Mouse (Mus musculus): ENCODE results near the gene Anks1b. TPM values are rescaled to one million over a fixed set of nuclear protein-coding genes. Genes with fewer than 3 reads are reported as not detected.

Anks1b gene
- polyA plus RNA-seq, 1 experiment from 2014 or later = 96.8 TPM

- ATAC-seq (replicated peaks) = peak; percentile 31; the same call in 1 of the 2 replicates
- 51% methylated on average over 12 of the region's 12 CpGs for WGBS
- Histone ChIP-seq H3K36me3 (replicated peaks) (no peaks in the 10 kb centered on the region), H3K27me3 (replicated peaks) (no peaks in the 10 kb centered on the region), H3K4me1 (peaks cover 16% of the 10 kb centered on the region), H3K4me3 (no peak overlapping the region), H3K9ac (no peak overlapping the region), H3K9me3 (no peaks in the 10 kb centered on the region), H3K27ac (peak overlapping the region; percentile 60), H3K4me2 (peak overlapping the region; percentile 3; the same call in 1 of the 2 replicates)
These were observed 825.9 kb downstream of the Anks1b start for GRCm38 (mm10) chr10:90699211-90699610.

GRCm38 (mm10) chr10:90704602-90705001 is 831.3 kb downstream of the Anks1b start:
- Histone ChIP-seq H3K36me3 (replicated peaks) (no peaks in the 10 kb centered on the region), H3K4me1 (peaks cover 3% of the 10 kb centered on the region; the same call in 1 of the 2 replicates), H3K9me3 (no peaks in the 10 kb centered on the region), H3K4me2 (no peak overlapping the region), H3K27me3 (replicated peaks) (no peaks in the 10 kb centered on the region), H3K4me3 (no peak overlapping the region), H3K9ac (no peak overlapping the region), H3K27ac (no peak overlapping the region)
- ATAC-seq (replicated peaks) = no peak
- WGBS = 93% methylated on average over 10 of the region's 10 CpGs

DNA sequence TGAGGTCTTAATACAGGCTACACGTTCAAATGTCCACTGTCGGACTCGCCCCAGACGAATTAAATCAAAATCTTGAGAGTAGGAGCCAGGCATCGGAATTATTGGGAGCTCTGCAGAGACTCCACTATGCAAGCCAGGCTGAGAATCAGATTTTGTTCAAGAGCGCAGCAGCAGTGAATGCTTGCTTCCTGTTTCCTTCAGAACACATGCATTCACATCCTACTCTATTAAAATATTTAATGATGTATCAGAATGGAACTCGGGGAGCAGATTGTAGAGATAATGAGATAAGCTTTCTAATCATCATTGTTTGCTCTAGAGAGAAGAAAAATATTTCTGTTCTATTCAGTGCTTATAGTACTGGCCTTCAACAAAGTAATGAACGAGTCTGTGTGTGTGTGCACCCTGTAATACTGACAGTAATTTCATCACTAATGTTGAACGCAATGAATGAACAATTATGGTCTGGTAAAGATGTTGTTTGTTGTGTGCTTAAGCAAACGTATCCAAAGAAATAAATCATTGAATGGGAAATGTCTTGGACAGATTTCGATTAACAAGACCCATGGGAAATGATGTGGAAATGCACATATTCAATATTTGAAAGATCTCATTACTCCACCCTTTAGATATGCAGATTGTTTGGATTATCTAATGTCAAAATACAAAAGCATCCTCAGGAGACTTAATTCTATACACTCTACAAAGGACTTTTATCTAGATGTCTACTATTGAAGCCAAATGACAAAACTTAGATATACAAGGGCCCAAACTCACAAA is 835.7 kb downstream of the Anks1b start:
- Histone ChIP-seq H3K4me2 (no peak overlapping the region), H3K36me3 (replicated peaks) (no peaks in the 10 kb centered on the region), H3K27ac (no peak overlapping the region), H3K9ac (no peak overlapping the region), H3K27me3 (replicated peaks) (no peaks in the 10 kb centered on the region), H3K9me3 (no peaks in the 10 kb centered on the region), H3K4me1 (peaks cover 3% of the 10 kb centered on the region; the same call in 1 of the 2 replicates), H3K4me3 (no peak overlapping the region)
- WGBS = 30% methylated on average over 11 of the region's 11 CpGs
- ATAC-seq (replicated peaks) = no peak

DNA sequence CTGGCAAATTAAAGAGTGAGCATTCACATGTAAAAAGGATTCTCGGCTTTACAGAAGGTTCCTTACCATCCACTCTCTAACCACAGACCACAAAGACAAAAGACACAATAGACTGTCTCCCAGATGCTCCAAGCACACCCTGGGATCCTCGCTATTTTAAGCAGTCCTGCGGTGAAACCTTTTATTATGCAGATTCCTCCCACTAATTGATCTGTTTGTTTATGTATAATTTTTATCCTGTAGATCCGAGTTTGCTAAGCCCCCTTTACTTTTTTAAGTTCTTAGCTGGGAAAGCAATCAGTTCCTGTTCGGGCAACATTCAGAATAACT is 836.3 kb downstream of the Anks1b start:
- Histone ChIP-seq H3K27me3 (replicated peaks) (no peaks in the 10 kb centered on the region), H3K9me3 (no peaks in the 10 kb centered on the region), H3K27ac (no peak overlapping the region), H3K9ac (no peak overlapping the region), H3K4me1 (peaks cover 3% of the 10 kb centered on the region; the same call in 1 of the 2 replicates), H3K4me3 (no peak overlapping the region), H3K4me2 (no peak overlapping the region), H3K36me3 (replicated peaks) (no peaks in the 10 kb centered on the region)
- ATAC-seq (replicated peaks) = no peak
- 6% methylated on average over 5 of the region's 5 CpGs for WGBS

DNA sequence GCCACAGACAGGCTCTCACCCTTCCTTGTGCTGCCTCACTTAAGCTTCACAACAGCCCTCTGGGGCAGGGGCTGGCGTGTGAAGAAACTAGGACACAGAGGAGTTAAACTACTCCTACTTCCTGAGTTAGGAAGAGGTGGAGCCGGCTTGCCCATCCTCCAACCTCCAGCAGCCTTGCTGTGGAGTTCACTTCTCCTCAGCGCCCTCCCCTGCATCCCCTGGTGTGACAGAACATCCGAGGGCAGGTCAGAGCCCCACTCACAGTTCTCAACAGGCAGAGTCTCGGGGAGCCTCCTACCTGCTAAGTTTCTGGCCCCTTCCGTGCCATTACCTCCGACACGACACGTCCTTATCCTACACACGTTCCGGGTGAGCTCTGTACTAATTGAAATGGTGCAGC is 844.7 kb downstream of the Anks1b start:
- ATAC-seq (replicated peaks) = no peak

GRCm38 (mm10) chr10:90718684-90719083 is 845.4 kb downstream of the Anks1b start:
- WGBS = 92% methylated on average over 9 of the region's 9 CpGs
- no peaks in the 10 kb centered on the region for H3K27me3 ChIP-seq (replicated peaks)
- H3K4me3 ChIP-seq = no peak overlapping the region
- no peak overlapping the region for H3K9ac ChIP-seq
- H3K9me3 ChIP-seq = 0 out of 2 replicates have a peak, but pooled peaks cover 5% of the 10 kb centered on the region
- ATAC-seq (replicated peaks) = no peak
- no peaks in the 10 kb centered on the region for H3K36me3 ChIP-seq (replicated peaks)
- no peak overlapping the region for H3K4me2 ChIP-seq
- peaks cover 4% of the 10 kb centered on the region; the same call in 1 of the 2 replicates for H3K4me1 ChIP-seq
- H3K27ac ChIP-seq = no peak overlapping the region

More for the DNA sequence above, 844.7 kb downstream of the Anks1b start:
- WGBS = 63% methylated on average over 11 of the region's 11 CpGs
- Histone ChIP-seq H3K9ac (no peak overlapping the region), H3K27ac (no peak overlapping the region), H3K27me3 (replicated peaks) (no peaks in the 10 kb centered on the region), H3K9me3 (0 out of 2 replicates have a peak, but pooled peaks cover 5% of the 10 kb centered on the region), H3K4me1 (peaks cover 2% of the 10 kb centered on the region; the same call in 1 of the 2 replicates), H3K36me3 (replicated peaks) (no peaks in the 10 kb centered on the region), H3K4me2 (no peak overlapping the region), H3K4me3 (no peak overlapping the region)

- peaks cover 4% of the 10 kb centered on the region; the same call in 1 of the 2 replicates for H3K4me1 ChIP-seq
- no peaks in the 10 kb centered on the region for H3K27me3 ChIP-seq (replicated peaks)
- no peak overlapping the region for H3K27ac ChIP-seq
- no peak overlapping the region for H3K4me2 ChIP-seq
- H3K36me3 ChIP-seq (replicated peaks) = no peaks in the 10 kb centered on the region
- H3K4me3 ChIP-seq = no peak overlapping the region
- WGBS = 52% methylated on average over 4 of the region's 4 CpGs
- no peak overlapping the region for H3K9ac ChIP-seq
- ATAC-seq (replicated peaks) = no peak
- 0 out of 2 replicates have a peak, but pooled peaks cover 2% of the 10 kb centered on the region for H3K9me3 ChIP-seq
These were observed 846.7 kb downstream of the Anks1b start for GRCm38 (mm10) chr10:90719996-90720395.

- ATAC-seq (replicated peaks) = no peak
- Histone ChIP-seq H3K4me3 (no peak overlapping the region), H3K27ac (no peak overlapping the region), H3K9ac (no peak overlapping the region), H3K36me3 (replicated peaks) (no peaks in the 10 kb centered on the region), H3K27me3 (replicated peaks) (0 out of 2 replicates have a peak, but pooled peaks cover 3% of the 10 kb centered on the region), H3K9me3 (no peaks in the 10 kb centered on the region), H3K4me2 (no peak overlapping the region), H3K4me1 (peaks cover 4% of the 10 kb centered on the region)
- 60% methylated on average over 5 of the region's 5 CpGs for WGBS
These were observed 849.8 kb downstream of the Anks1b start for GRCm38 (mm10) chr10:90723071-90723494.

GRCm38 (mm10) chr10:90723941-90724341 is 850.6 kb downstream of the Anks1b start:
- Histone ChIP-seq H3K4me2 (no peak overlapping the region), H3K27ac (0 out of 2 replicates have a peak overlapping the region, but pooled peaks have one; percentile 13), H3K36me3 (replicated peaks) (no peaks in the 10 kb centered on the region), H3K9me3 (no peaks in the 10 kb centered on the region), H3K4me1 (peaks cover 10% of the 10 kb centered on the region), H3K4me3 (no peak overlapping the region), H3K27me3 (replicated peaks) (0 out of 2 replicates have a peak, but pooled peaks cover 3% of the 10 kb centered on the region), H3K9ac (no peak overlapping the region)
- ATAC-seq (replicated peaks) = 0 out of 2 replicates have a peak, but pooled peaks have one; percentile 24
- WGBS = 73% methylated on average over 13 of the region's 13 CpGs

DNA sequence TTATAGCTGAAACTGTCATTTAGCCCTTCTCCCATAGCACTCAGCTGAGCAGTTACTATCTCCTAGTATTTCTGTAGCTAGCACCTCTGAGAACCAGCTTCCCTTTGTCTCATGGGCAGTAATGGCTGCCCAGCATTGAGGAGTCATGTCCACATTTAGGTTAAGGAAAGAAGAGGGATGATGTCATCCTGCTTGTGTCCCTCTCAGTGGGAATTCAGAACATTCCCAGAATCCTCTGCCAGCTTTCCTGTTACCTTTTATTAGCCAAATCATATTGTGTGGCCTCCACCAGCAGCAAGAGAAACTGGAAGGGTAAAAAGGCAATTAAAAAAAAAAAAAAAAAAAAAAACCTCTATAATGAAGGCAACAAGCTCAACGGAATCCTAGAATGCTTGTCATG is 851.6 kb downstream of the Anks1b start:
- Histone ChIP-seq H3K4me3 (no peak overlapping the region), H3K27me3 (replicated peaks) (0 out of 2 replicates have a peak, but pooled peaks cover 3% of the 10 kb centered on the region), H3K4me2 (no peak overlapping the region), H3K4me1 (peaks cover 18% of the 10 kb centered on the region), H3K27ac (no peak overlapping the region), H3K36me3 (replicated peaks) (no peaks in the 10 kb centered on the region), H3K9ac (no peak overlapping the region), H3K9me3 (no peaks in the 10 kb centered on the region)
- WGBS = 71% methylated on average over 1 of the region's 1 CpGs
- no peak for ATAC-seq (replicated peaks)

DNA sequence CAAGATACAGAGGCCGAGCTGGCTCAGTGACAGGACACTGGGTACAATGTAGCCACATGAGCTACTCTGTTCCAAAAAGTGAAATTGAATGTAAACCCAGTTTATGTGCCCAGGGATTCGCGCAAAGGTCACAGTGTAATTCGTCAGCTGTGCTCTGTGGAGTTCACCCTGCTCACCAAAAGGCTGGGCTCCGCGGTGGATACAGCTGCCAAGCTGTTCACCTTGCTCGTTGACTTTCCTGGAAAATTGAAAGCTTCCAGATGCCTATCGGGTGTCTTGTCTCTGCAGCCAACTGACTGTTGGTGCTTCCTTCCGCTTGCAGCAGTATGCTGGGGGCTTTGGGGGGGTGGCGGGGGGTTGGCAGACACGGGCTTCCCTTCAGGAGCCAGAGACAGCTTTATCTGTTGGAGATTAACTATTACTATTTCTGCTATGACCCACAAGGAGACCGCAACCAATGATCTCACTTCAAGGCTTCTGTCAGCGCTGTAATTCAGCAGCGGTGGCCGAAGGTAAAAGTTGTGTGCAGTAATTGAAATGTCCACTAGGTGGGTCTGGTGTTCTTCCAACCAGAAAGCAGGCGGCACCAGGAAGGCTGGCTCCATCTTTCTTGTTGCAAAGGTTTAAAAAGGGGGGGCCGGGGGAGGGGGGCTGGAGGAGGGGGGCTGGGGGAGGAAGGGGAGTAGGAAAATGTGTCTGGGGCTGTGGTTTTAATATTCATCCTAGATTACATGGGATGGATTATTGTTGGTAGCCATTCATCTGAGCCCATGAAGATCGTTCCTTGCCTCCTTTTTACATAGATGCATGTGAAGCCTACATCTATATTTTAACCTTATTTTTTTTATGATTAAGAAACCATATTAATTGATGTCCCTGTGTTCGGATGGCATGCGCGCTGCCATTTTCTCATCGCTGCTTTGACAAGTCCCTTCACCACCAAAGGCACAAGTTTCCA is 855.4 kb downstream of the Anks1b start:
- WGBS = 24% methylated on average over 22 of the region's 22 CpGs
- Histone ChIP-seq H3K27ac (peak overlapping the region; percentile 50), H3K4me1 (peaks cover 14% of the 10 kb centered on the region), H3K27me3 (replicated peaks) (0 out of 2 replicates have a peak, but pooled peaks cover 3% of the 10 kb centered on the region), H3K36me3 (replicated peaks) (no peaks in the 10 kb centered on the region), H3K9ac (peak overlapping the region; percentile 27; the same call in 1 of the 2 replicates), H3K4me3 (peak overlapping the region; percentile 19), H3K4me2 (peak overlapping the region; percentile 48), H3K9me3 (no peaks in the 10 kb centered on the region)
- ATAC-seq (replicated peaks) = peak; percentile 78

- H3K4me1 ChIP-seq = peaks cover 14% of the 10 kb centered on the region
- H3K4me2 ChIP-seq = peak overlapping the region; percentile 48
- 37% methylated on average over 10 of the region's 10 CpGs for whole genome bisulfite sequencing
- no peak overlapping the region for H3K9ac ChIP-seq
- H3K36me3 ChIP-seq (replicated peaks) = no peaks in the 10 kb centered on the region
- H3K9me3 ChIP-seq = no peaks in the 10 kb centered on the region
- H3K27ac ChIP-seq = peak overlapping the region; percentile 27; the same call in 1 of the 2 replicates
- no peak overlapping the region for H3K4me3 ChIP-seq
- H3K27me3 ChIP-seq (replicated peaks) = 0 out of 2 replicates have a peak, but pooled peaks cover 3% of the 10 kb centered on the region
- peak; percentile 7; the same call in 1 of the 2 replicates for ATAC-seq (replicated peaks)
These were observed 856.2 kb downstream of the Anks1b start for GRCm38 (mm10) chr10:90729527-90729926.

Data from midbrain, embryonic 15.5 days (tissue).